26 mouse cellular contexts compared by ENCODE assay signal in the genomic region with DNA sequence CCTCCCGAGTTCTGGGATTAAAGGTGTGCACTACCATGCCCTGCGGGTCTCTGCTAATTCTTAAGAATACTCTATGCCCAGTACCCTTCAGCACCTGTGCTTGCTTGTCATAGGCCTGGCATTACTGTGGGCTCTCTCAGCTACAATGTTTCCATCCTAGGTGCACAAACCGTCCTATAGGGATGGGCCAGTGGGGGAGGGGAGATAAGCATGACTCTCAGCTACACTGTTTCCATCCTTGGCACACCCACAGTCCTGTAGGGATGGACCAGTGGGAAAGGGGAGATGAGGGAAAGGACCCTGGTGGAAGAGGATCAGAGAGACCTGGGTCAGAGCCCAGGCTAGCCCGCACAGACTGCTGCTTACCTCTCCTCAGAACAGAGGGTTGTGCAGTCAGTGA. TPM values are rescaled to one million over a fixed set of nuclear protein-coding genes. Genes with fewer than 3 reads are reported as not detected.
DNase-seq lines count a peak whose midpoint lies in the region; ATAC-seq lines count a peak whose summit lies in the region.
"Had no signal": no experiment of that assay in that cellular context is flagged by ENCODE, and none has a peak within 500 bp of the region (broad histone marks: within the 10 kb centered on the region; RNA-seq: fewer than 3 reads in every experiment).

No protein-coding gene starts in this region.

- ATAC-seq in midbrain, embryonic 11.5 days (ENCODE audit: low FRiP score) = no peak
- ATAC-seq in midbrain, embryonic 14.5 days (ENCODE audit: low FRiP score, low TSS enrichment) = no peak
- no peak; the same call in 1 of the 2 replicates for ATAC-seq in heart, embryonic 12.5 days (ENCODE audit: insufficient number of reproducible peaks, low FRiP score)
- ATAC-seq: activated CD4-positive, CD25-positive, alpha-beta regulatory T cell, adult 4 months; CD4-positive, CD25-positive, alpha-beta regulatory T cell, adult 4 months; forebrain, embryonic 14.5 days; forebrain, embryonic 16.5 days had no signal

- in situ Hi-C loops in ES-E14 (cut with MboI; ENCODE audit: low sequenced_read_pairs in 2 of 2, unreplicated experiment in 2 of 2) = no loop called here

- H3K4me1 ChIP-seq in midbrain, embryonic 11.5 days (ENCODE audit: control insufficient read depth, insufficient read depth, low read length) = no peaks in the 10 kb centered on the region
- no peaks in the 10 kb centered on the region for H3K4me1 ChIP-seq in midbrain, embryonic 14.5 days (ENCODE audit: control insufficient read depth, insufficient read depth, low read length)
- H3K4me1 ChIP-seq in ES-E14 (ENCODE audit: control insufficient read depth in 2 of 2, insufficient read depth in 2 of 2, low read length in 2 of 2, poor library complexity in 1 of 2) = peaks cover 3 to 29% of the 10 kb centered on the region in 2 experiments; a peak in 3 of 4 replicates
- no peaks in the 10 kb centered on the region for H3K4me1 ChIP-seq in heart, embryonic 12.5 days (replicated peaks)
- peaks cover 2% of the 10 kb centered on the region; the same call in 1 of the 2 replicates for H3K4me1 ChIP-seq in heart, embryonic 10.5 days
- H3K4me1 ChIP-seq: embryonic facial prominence, embryonic 12.5 days; forebrain, embryonic 12.5 days had no signal

- no peak overlapping the region for H3K27ac ChIP-seq in midbrain, embryonic 11.5 days (ENCODE audit: low read depth, low read length)
- no peak overlapping the region for H3K27ac ChIP-seq in midbrain, embryonic 14.5 days (replicated peaks; ENCODE audit: low read depth, low read length)
- H3K27ac ChIP-seq in ES-E14 (ENCODE audit: insufficient read depth, low read depth, low read length, poor library complexity, severe bottlenecking) = peak overlapping the region; percentile 72; the same call in 1 of the 2 replicates
- H3K27ac ChIP-seq in heart, embryonic 12.5 days (ENCODE audit: poor library complexity, severe bottlenecking) = no peak overlapping the region
- H3K27ac ChIP-seq in heart, embryonic 10.5 days = no peak overlapping the region
- H3K27ac ChIP-seq: embryonic facial prominence, embryonic 10.5 days; embryonic facial prominence, embryonic 12.5 days; forebrain, embryonic 12.5 days had no signal

- H3K9me3 ChIP-seq in midbrain, embryonic 11.5 days (ENCODE audit: control insufficient read depth, low read length) = no peaks in the 10 kb centered on the region
- no peaks in the 10 kb centered on the region for H3K9me3 ChIP-seq in midbrain, embryonic 14.5 days (ENCODE audit: control insufficient read depth, low read length)
- no peaks in the 10 kb centered on the region for H3K9me3 ChIP-seq in ES-E14 (ENCODE audit: control insufficient read depth, insufficient read depth, low read depth, low read length)
- H3K9me3 ChIP-seq in heart, embryonic 12.5 days (replicated peaks) = no peaks in the 10 kb centered on the region
- H3K9me3 ChIP-seq in heart, embryonic 10.5 days = no peaks in the 10 kb centered on the region
- H3K9me3 ChIP-seq: embryonic facial prominence, embryonic 10.5 days; embryonic facial prominence, embryonic 12.5 days; forebrain, embryonic 12.5 days had no signal

- WGBS in midbrain, embryonic 11.5 days = 83% methylated on average over 4 of the region's 4 CpGs
- 90% methylated on average over 4 of the region's 4 CpGs for WGBS in midbrain, embryonic 14.5 days
- WGBS in heart, embryonic 12.5 days = 82% methylated on average over 4 of the region's 4 CpGs
- WGBS in heart, embryonic 10.5 days = 79% methylated on average over 4 of the region's 4 CpGs

- no peaks in the 10 kb centered on the region for H3K27me3 ChIP-seq in midbrain, embryonic 11.5 days (ENCODE audit: control insufficient read depth, insufficient read depth, low read length)
- H3K27me3 ChIP-seq in midbrain, embryonic 14.5 days (ENCODE audit: control insufficient read depth, insufficient read depth, low read length) = no peaks in the 10 kb centered on the region
- peaks cover 22% of the 10 kb centered on the region for H3K27me3 ChIP-seq in heart, embryonic 12.5 days (replicated peaks)
- H3K27me3 ChIP-seq in heart, embryonic 10.5 days (ENCODE audit: insufficient read depth, poor library complexity, severe bottlenecking) = peaks cover 17% of the 10 kb centered on the region
- H3K27me3 ChIP-seq: embryonic facial prominence, embryonic 12.5 days had no signal

- no peak overlapping the region for H3K9ac ChIP-seq in midbrain, embryonic 11.5 days (ENCODE audit: low read length)
- H3K9ac ChIP-seq in midbrain, embryonic 14.5 days (replicated peaks; ENCODE audit: low read length) = no peak overlapping the region
- peak overlapping the region; percentile 83 for H3K9ac ChIP-seq in ES-E14 (ENCODE audit: insufficient read depth, low read depth, low read length, poor library complexity, severe bottlenecking)
- H3K9ac ChIP-seq in heart, embryonic 12.5 days = no peak overlapping the region
- H3K9ac ChIP-seq: embryonic facial prominence, embryonic 12.5 days; forebrain, embryonic 12.5 days had no signal

- DNase-seq in midbrain, embryonic 11.5 days (ENCODE audit: low spot score, missing footprints) = peak; percentile 31
- no peak for DNase-seq in midbrain, embryonic 14.5 days
- no peak for DNase-seq in ES-E14 (ENCODE audit: low read depth, low spot score)
- DNase-seq in testis, postnatal 10 days (ENCODE audit: low spot score) = peak; percentile 57
- no peak for DNase-seq in heart, embryonic 10.5 days (ENCODE audit: low spot score)
- DNase-seq in spleen, adult 12 weeks (ENCODE audit: low spot score) = no peak
- DNase-seq: adrenal gland, adult 8-10 months; adrenal gland, postnatal 14 days; adrenal gland, postnatal 36 days; B cell, adult 2 months; cerebellum, adult 11-12 months; cerebellum, adult 2 months; cerebellum, adult 9-10 months; cerebellum, postnatal 10 days; cerebellum, postnatal 25 days had no signal

- H3K4me3 ChIP-seq in midbrain, embryonic 11.5 days (ENCODE audit: low read depth, low read length) = no peak overlapping the region
- H3K4me3 ChIP-seq in midbrain, embryonic 14.5 days (replicated peaks; ENCODE audit: low read depth, low read length) = no peak overlapping the region
- peak overlapping the region; percentile 65 to 73 for H3K4me3 ChIP-seq in ES-E14 (ENCODE audit: insufficient read depth in 1 of 2, low read depth in 1 of 2, low read length in 2 of 2, poor library complexity in 1 of 2, severe bottlenecking in 1 of 2)
- H3K4me3 ChIP-seq in heart, embryonic 12.5 days = no peak overlapping the region
- H3K4me3 ChIP-seq in heart, embryonic 10.5 days = no peak overlapping the region
- H3K4me3 ChIP-seq: embryonic facial prominence, embryonic 10.5 days; embryonic facial prominence, embryonic 12.5 days; forebrain, embryonic 12.5 days had no signal

- H3K4me2 ChIP-seq in midbrain, embryonic 11.5 days = no peak overlapping the region
- no peak overlapping the region for H3K4me2 ChIP-seq in midbrain, embryonic 14.5 days (ENCODE audit: low read length)
- no peak overlapping the region for H3K4me2 ChIP-seq in heart, embryonic 12.5 days
- H3K4me2 ChIP-seq: embryonic facial prominence, embryonic 12.5 days; forebrain, embryonic 12.5 days had no signal

- no peaks in the 10 kb centered on the region for H3K36me3 ChIP-seq in midbrain, embryonic 11.5 days (ENCODE audit: control insufficient read depth, insufficient read depth, low read length)
- H3K36me3 ChIP-seq in midbrain, embryonic 14.5 days (ENCODE audit: control insufficient read depth, insufficient read depth, low read length) = no peaks in the 10 kb centered on the region
- peaks cover 15% of the 10 kb centered on the region; the same call in 1 of the 2 replicates for H3K36me3 ChIP-seq in ES-E14 (ENCODE audit: control insufficient read depth, insufficient read depth, low read length, poor library complexity, severe bottlenecking)
- H3K36me3 ChIP-seq in heart, embryonic 12.5 days = no peaks in the 10 kb centered on the region
- no peaks in the 10 kb centered on the region for H3K36me3 ChIP-seq in heart, embryonic 10.5 days
- H3K36me3 ChIP-seq: embryonic facial prominence, embryonic 10.5 days; embryonic facial prominence, embryonic 12.5 days; forebrain, embryonic 12.5 days had no signal

RNA-seq across cellular contexts. Expression of a gene that starts 4.6 kb away (rescaled TPM):
- not detected in 2 replicates for polyA plus RNA-seq in midbrain, embryonic 11.5 days (2014; fragmentation: Nextera tagmentation; extraction: Ambion mirVana)
- not detected in 2 replicates for polyA plus RNA-seq in midbrain, embryonic 14.5 days (2014; fragmentation: Nextera tagmentation; extraction: Ambion mirVana)
- total RNA-seq in ES-E14 (2012; rRNA removed) = 328 and 388 TPM in 2 replicates
- not detected in 2 replicates for polyA plus RNA-seq in heart, embryonic 12.5 days (2016; fragmentation: Nextera tagmentation; extraction: Ambion mirVana)
- polyA plus RNA-seq in heart, embryonic 10.5 days (2016; fragmentation: Nextera tagmentation; extraction: Ambion mirVana) = not detected in 2 replicates
- total RNA-seq: MEL had no signal
- polyA plus RNA-seq: activated CD4-positive, CD25-positive, alpha-beta regulatory T cell, adult 4 months; CD4-positive, CD25-positive, alpha-beta regulatory T cell, adult 4 months; embryonic facial prominence, embryonic 10.5 days; embryonic facial prominence, embryonic 14.5 days; forebrain, embryonic 12.5 days; forebrain, embryonic 14.5 days; forebrain, embryonic 16.5 days had no signal

RNA-seq across cellular contexts. Expression of a gene that starts 6.3 kb away (rescaled TPM):
- 0.10 TPM in 1 of 2 replicates, not detected in the other for polyA plus RNA-seq in midbrain, embryonic 11.5 days (2014; fragmentation: Nextera tagmentation; extraction: Ambion mirVana)
- polyA plus RNA-seq in midbrain, embryonic 14.5 days (2014; fragmentation: Nextera tagmentation; extraction: Ambion mirVana) = 0.09 TPM in 1 of 2 replicates, not detected in the other
- 68.3 and 88.3 TPM in 2 replicates for total RNA-seq in ES-E14 (2012; rRNA removed)
- polyA plus RNA-seq in heart, embryonic 12.5 days (2016; fragmentation: Nextera tagmentation; extraction: Ambion mirVana) = 0.42 TPM in 1 of 2 replicates, not detected in the other
- 0.18 and 0.45 TPM in 2 replicates for polyA plus RNA-seq in heart, embryonic 10.5 days (2016; fragmentation: Nextera tagmentation; extraction: Ambion mirVana)
- total RNA-seq: adrenal gland, adult 18-20 months; adrenal gland, adult 8-10 months; adrenal gland, postnatal 14 days; adrenal gland, postnatal 36 days; MEL had no signal
- polyA plus RNA-seq: embryonic facial prominence, embryonic 14.5 days had no signal

RNA-seq across cellular contexts. Expression of a gene that starts 27.3 kb away (rescaled TPM):
- polyA plus RNA-seq in midbrain, embryonic 11.5 days (2014; fragmentation: Nextera tagmentation; extraction: Ambion mirVana) = 96.9 and 103 TPM in 2 replicates
- 88.0 and 97.8 TPM in 2 replicates for polyA plus RNA-seq in midbrain, embryonic 14.5 days (2014; fragmentation: Nextera tagmentation; extraction: Ambion mirVana)
- 138 and 230 TPM in 2 replicates for total RNA-seq in ES-E14 (2012; rRNA removed)
- polyA plus RNA-seq in heart, embryonic 12.5 days (2016; fragmentation: Nextera tagmentation; extraction: Ambion mirVana) = 220 and 226 TPM in 2 replicates
- 264 and 274 TPM in 2 replicates for polyA plus RNA-seq in heart, embryonic 10.5 days (2016; fragmentation: Nextera tagmentation; extraction: Ambion mirVana)

RNA-seq across cellular contexts. Expression of a gene that starts 32.0 kb away (rescaled TPM):
- 1.2 and 2.5 TPM in 2 replicates for polyA plus RNA-seq in midbrain, embryonic 11.5 days (2014; fragmentation: Nextera tagmentation; extraction: Ambion mirVana)
- 0.50 and 0.71 TPM in 2 replicates for polyA plus RNA-seq in midbrain, embryonic 14.5 days (2014; fragmentation: Nextera tagmentation; extraction: Ambion mirVana)
- 30.5 and 31.7 TPM in 2 replicates for total RNA-seq in ES-E14 (2012; rRNA removed)
- 1.5 and 1.6 TPM in 2 replicates for polyA plus RNA-seq in heart, embryonic 12.5 days (2016; fragmentation: Nextera tagmentation; extraction: Ambion mirVana)
- 1.4 and 2.1 TPM in 2 replicates for polyA plus RNA-seq in heart, embryonic 10.5 days (2016; fragmentation: Nextera tagmentation; extraction: Ambion mirVana)
- total RNA-seq: MEL had no signal

RNA-seq across cellular contexts. Expression of a gene that starts 58.8 kb away (rescaled TPM):
- polyA plus RNA-seq in midbrain, embryonic 11.5 days (2014; fragmentation: Nextera tagmentation; extraction: Ambion mirVana) = 32.3 and 36.5 TPM in 2 replicates
- polyA plus RNA-seq in midbrain, embryonic 14.5 days (2014; fragmentation: Nextera tagmentation; extraction: Ambion mirVana) = 41.0 and 45.3 TPM in 2 replicates
- total RNA-seq in ES-E14 (2012; rRNA removed) = 7.1 and 8.4 TPM in 2 replicates
- 14.8 and 15.6 TPM in 2 replicates for polyA plus RNA-seq in heart, embryonic 12.5 days (2016; fragmentation: Nextera tagmentation; extraction: Ambion mirVana)
- 16.9 and 23.1 TPM in 2 replicates for polyA plus RNA-seq in heart, embryonic 10.5 days (2016; fragmentation: Nextera tagmentation; extraction: Ambion mirVana)

Comparison
In these comparisons a context has a peak if more than half of its experiments do, and no peak if none do; other contexts are left out.
1. DNase-seq: peak in midbrain, embryonic 11.5 days (single experiment) and testis, postnatal 10 days (single experiment); none in midbrain, embryonic 14.5 days (single experiment), ES-E14 (single experiment), heart, embryonic 10.5 days (single experiment) and spleen, adult 12 weeks (single experiment).
2. H3K4me3 ChIP-seq: peak in ES-E14 (2 of 2); none in midbrain, embryonic 11.5 days (single experiment), midbrain, embryonic 14.5 days (single experiment), heart, embryonic 12.5 days (single experiment) and heart, embryonic 10.5 days (single experiment).